Mouse (Mus musculus) liver, adult 2 months (tissue): ENCODE results near the gene Pir.

Source experiments
- CTCF ChIP-seq: fragments of 200-500 bp; IDR thresholded peaks from 2 replicates; pipeline ENCODE4 v1.5.1; 2011; ENCODE audit warnings: low read depth, low read length, control low read depth
- POLR2A ChIP-seq: fragments of 200-500 bp; IDR thresholded peaks from 2 replicates; pipeline ENCODE4 v1.6.1; 2011; ENCODE audit warnings: low read length, control low read depth; ENCODE audit not compliant: insufficient read depth; ENCODE audit errors: extremely low read depth

- no peak for TF ChIP-seq POLR2A
- no peak for TF ChIP-seq CTCF
These were observed 4.3 kb upstream of the Pir start for GRCm38 (mm10) chrX:164264861-164265260.
